Mouse (Mus musculus) embryonic facial prominence, embryonic 13.5 days (tissue): ENCODE measurements around the gene Gata5. TPM values are rescaled to one million over a fixed set of nuclear protein-coding genes. Genes with fewer than 3 reads are reported as not detected.
A peak's percentile ranks its signal among the peaks of the same experiment; 100 is the strongest.

Experiments
- ATAC-seq: fragments of 200-750 bp; cut with Nextera tagmentation; 2 replicates; pipeline ENCODE4 v1.8.0; 2017; ENCODE audit warnings: low read depth; ENCODE audit not compliant: insufficient number of reproducible peaks, insufficient read depth, low FRiP score, low TSS enrichment
- H3K27ac ChIP-seq: fragments of 300-500 bp; sonication (generic); 2 replicates; pipeline ENCODE4 v1.5.1; 2015; ENCODE audit warnings: moderate library complexity, mild to moderate bottlenecking, inconsistent platforms
- H3K27me3 ChIP-seq: fragments of 300-500 bp; sonication (generic); 2 replicates; pipeline ENCODE4 v1.6.1; 2015; ENCODE audit warnings: mild to moderate bottlenecking, inconsistent platforms
- H3K36me3 ChIP-seq: fragments of 300-500 bp; sonication (generic); 2 replicates; pipeline ENCODE4 v1.6.1; 2015; ENCODE audit warnings: mild to moderate bottlenecking, inconsistent platforms
- H3K4me1 ChIP-seq: fragments of 300-500 bp; sonication (generic); 2 replicates; pipeline ENCODE4 v1.6.1; 2015; ENCODE audit warnings: inconsistent platforms
- H3K4me2 ChIP-seq: fragments of 300-500 bp; sonication (generic); 2 replicates; pipeline ENCODE4 v1.6.1; 2015; ENCODE audit warnings: moderate library complexity, mild to moderate bottlenecking, inconsistent platforms
- H3K4me3 ChIP-seq: fragments of 300-500 bp; sonication (generic); 2 replicates; pipeline ENCODE4 v1.5.1; 2015; ENCODE audit warnings: mild to moderate bottlenecking, inconsistent platforms
- H3K9ac ChIP-seq: fragments of 300-500 bp; sonication (generic); 2 replicates; pipeline ENCODE4 v1.6.1; 2015; ENCODE audit warnings: mild to moderate bottlenecking, inconsistent platforms
- H3K9me3 ChIP-seq: fragments of 300-500 bp; sonication (generic); 2 replicates; pipeline ENCODE4 v1.6.1; 2016; ENCODE audit warnings: inconsistent platforms
- WGBS: fragments of 180-500 bp; shearing (Covaris S2); methylation state at CpG from one replicate; pipeline ENCODE4 v1.1.7; 2015; ENCODE audit warnings: mixed read lengths; 5-methylcytosine and 5-hydroxymethylcytosine counted together
- polyA plus RNA-seq: library from polyadenylated mRNA; unstranded; fragments of >200 nt; fragmentation: Nextera tagmentation; extraction: Ambion mirVana; gene quantifications from 2 replicates; pipeline ENCODE4 v1.2.1, GENCODE M21; 2015

The Gata5 gene
- polyA plus RNA-seq, 1 experiment from 2014 or later: not detected

DNA sequence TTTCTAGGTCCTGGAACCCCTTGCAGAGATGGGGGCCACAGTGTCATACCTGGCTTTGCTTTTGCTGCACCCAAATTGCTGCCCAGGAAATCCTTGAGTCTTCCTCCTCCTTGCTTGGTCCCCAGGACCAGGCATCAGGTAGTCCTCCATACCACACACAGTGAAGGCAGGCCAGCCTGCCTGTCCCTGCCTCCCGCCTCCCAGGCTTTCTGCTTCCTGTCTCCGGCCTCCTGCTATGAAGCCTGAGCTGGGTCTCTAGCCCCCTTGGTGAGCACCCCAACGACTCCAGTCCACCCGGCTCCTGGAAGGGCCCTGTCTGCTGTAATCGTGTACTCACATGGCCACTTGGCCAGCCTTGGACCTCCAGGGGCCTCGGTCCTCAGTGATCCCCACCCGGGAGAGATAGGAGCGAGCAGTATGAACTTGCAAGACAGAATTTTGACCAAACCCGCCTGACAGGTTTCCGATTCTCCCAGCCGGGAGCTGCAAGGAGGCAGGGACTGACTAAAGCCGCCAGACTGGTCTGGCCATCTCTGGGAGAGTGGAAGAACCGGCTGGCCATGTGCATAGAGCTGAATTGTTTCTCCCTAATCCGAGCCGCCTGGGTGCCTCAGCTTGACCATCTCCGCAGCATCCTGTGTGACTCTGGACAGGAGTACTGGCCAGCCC, 44.9 kb downstream of the Gata5 start, which contains the start of gene Rbbp8nl:
Gene Rbbp8nl (minus strand): TSS at position 440 of the 669 bp plus-strand sequence.
- WGBS: 20% methylated on average over 16 of the region's 16 CpGs
- Histone ChIP-seq H3K36me3 (no peaks in the 10 kb centered on the region), H3K27me3 (no peaks in the 10 kb centered on the region), H3K4me2 (peak within 1 kb of the TSS; percentile 46), H3K9ac (peak within 1 kb of the TSS; percentile 52), H3K4me1 (peaks cover 13% of the 10 kb centered on the region; the same call in 1 of the 2 replicates), H3K4me3 (peak within 1 kb of the TSS; percentile 25), H3K9me3 (no peaks in the 10 kb centered on the region), H3K27ac (peak within 1 kb of the TSS; percentile 74)
- ATAC-seq: peak; percentile 34; the same call in 1 of the 2 replicates

DNA sequence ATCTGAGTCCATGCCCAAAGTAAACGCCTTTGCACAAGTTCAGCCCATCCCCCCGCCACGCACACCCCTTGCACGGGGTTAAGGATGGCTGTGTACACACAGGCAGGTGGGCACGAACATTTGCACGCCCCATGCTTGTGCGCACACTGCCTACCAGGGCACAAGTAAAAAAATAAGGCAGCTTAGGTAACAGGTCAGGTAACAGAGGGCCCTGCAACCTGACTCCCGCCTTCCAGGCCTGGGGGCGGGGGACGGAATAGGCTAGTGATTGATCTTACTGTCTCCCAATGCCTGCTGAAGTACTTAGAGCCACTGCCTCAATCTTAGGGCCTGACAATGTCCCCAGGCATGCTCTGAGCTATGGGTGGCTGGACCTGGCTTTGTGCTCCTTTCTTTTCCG, 45.5 kb downstream of the Gata5 start:
- Histone ChIP-seq H3K4me1 (peaks cover 13% of the 10 kb centered on the region; the same call in 1 of the 2 replicates), H3K4me3 (peak overlapping the region; percentile 25; the same call in 1 of the 2 replicates), H3K27me3 (no peaks in the 10 kb centered on the region), H3K27ac (peak overlapping the region; percentile 74), H3K36me3 (no peaks in the 10 kb centered on the region), H3K9me3 (no peaks in the 10 kb centered on the region), H3K9ac (no peak overlapping the region), H3K4me2 (peak overlapping the region; percentile 46)
- WGBS: 34% methylated on average over 11 of the region's 11 CpGs
- ATAC-seq: no peak

DNA sequence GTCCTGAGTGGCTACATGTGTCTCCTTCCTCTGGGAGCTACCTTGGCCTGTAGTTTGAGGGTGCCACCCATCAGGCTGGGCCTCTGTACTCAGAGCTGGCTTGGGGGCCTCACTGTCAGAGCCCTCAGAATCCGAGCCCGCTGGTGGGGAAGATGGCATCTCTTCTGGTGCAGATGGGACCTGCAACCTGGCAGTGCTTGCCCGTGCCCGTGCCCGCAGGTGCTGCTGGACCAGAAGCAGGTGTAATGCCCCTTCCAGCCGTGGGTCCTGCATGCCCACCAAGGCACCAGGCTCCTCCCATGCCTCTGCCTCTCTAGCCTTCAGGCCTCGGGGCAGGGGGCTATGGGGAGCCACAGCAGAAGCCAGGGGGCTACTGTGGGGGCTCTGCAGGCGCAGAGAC, 55.2 kb downstream of the Gata5 start:
- Histone ChIP-seq H3K4me1 (peaks cover 15% of the 10 kb centered on the region), H3K27me3 (no peaks in the 10 kb centered on the region; the same call in 1 of the 2 replicates), H3K9ac (no peak overlapping the region), H3K4me2 (no peak overlapping the region), H3K9me3 (no peaks in the 10 kb centered on the region), H3K4me3 (no peak overlapping the region), H3K27ac (no peak overlapping the region), H3K36me3 (no peaks in the 10 kb centered on the region)
- ATAC-seq: no peak
- 87% methylated on average over 8 of the region's 8 CpGs for whole genome bisulfite sequencing

- Histone ChIP-seq H3K27ac (no peak overlapping the region), H3K4me2 (no peak overlapping the region), H3K4me1 (peaks cover 18% of the 10 kb centered on the region), H3K36me3 (no peaks in the 10 kb centered on the region), H3K9me3 (no peaks in the 10 kb centered on the region), H3K9ac (peak overlapping the region; percentile 32; the same call in 1 of the 2 replicates), H3K4me3 (no peak overlapping the region), H3K27me3 (peaks cover 5% of the 10 kb centered on the region; the same call in 1 of the 2 replicates)
- ATAC-seq: no peak
- WGBS: 55% methylated on average over 8 of the region's 8 CpGs
These were observed 56.7 kb downstream of the Gata5 start for GRCm38 (mm10) chr2:180277773-180278320.

GRCm38 (mm10) chr2:180276851-180277259, 57.6 kb downstream of the Gata5 start:
- no peak for ATAC-seq

DNA sequence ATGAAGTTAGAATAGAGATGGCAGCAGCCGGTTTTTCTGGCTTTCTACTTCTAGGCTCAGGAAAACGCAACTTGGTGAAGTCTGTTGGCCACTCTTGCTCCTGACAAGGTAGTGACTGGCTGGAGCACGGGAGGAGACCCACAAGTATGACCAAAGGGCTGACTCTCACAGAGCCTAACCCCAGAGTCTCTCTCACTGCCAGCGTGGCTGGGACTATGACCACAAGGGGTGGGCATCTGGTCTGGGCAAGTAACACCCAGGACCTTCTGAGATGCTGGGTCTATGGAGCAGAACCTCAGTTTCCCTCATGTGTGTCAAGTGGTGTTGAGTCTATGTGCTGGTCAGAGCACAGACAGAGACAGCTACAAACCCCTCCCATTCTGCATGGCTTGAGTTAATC, 58.1 kb downstream of the Gata5 start:
- WGBS: 49% methylated on average over 4 of the region's 4 CpGs
- no peak for ATAC-seq
- Histone ChIP-seq H3K27ac (no peak overlapping the region), H3K9ac (no peak overlapping the region), H3K9me3 (no peaks in the 10 kb centered on the region), H3K4me3 (no peak overlapping the region), H3K4me2 (no peak overlapping the region; the same call in 1 of the 2 replicates), H3K36me3 (no peaks in the 10 kb centered on the region), H3K4me1 (peaks cover 32% of the 10 kb centered on the region), H3K27me3 (peaks cover 5% of the 10 kb centered on the region; the same call in 1 of the 2 replicates)

More at GRCm38 (mm10) chr2:180276851-180277259, 57.6 kb downstream of the Gata5 start:
- 41% methylated on average over 8 of the region's 8 CpGs for WGBS
- H3K36me3 ChIP-seq: no peaks in the 10 kb centered on the region
- no peak overlapping the region for H3K9ac ChIP-seq
- H3K9me3 ChIP-seq: no peaks in the 10 kb centered on the region
- H3K4me3 ChIP-seq: no peak overlapping the region
- H3K4me2 ChIP-seq: no peak overlapping the region
- peaks cover 5% of the 10 kb centered on the region; the same call in 1 of the 2 replicates for H3K27me3 ChIP-seq
- peaks cover 28% of the 10 kb centered on the region for H3K4me1 ChIP-seq
- H3K27ac ChIP-seq: no peak overlapping the region

DNA sequence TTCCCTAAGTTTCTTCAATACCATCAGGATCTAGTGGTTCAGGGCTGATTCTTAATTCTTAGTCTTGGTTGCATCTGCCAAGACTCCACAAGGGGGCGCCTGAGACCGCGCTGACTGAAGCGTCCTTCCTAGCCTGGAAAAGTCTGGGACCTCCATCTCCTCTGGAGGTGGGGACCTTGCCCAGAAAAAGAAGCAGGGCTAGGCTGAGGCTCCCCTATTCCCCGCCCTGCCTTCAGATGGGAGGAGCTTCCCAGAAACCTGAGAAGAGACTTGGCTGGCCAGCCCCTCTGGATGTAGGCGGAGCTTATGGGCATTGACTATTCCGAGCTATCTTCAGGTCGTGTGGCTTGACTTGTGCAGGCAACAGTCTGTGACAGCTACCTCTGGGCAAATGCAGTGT, 58.7 kb downstream of the Gata5 start:
- no peak overlapping the region; the same call in 1 of the 2 replicates for H3K4me2 ChIP-seq
- WGBS: 1% methylated on average over 8 of the region's 8 CpGs
- peaks cover 36% of the 10 kb centered on the region for H3K4me1 ChIP-seq
- no peak overlapping the region for H3K27ac ChIP-seq
- peaks cover 5% of the 10 kb centered on the region; the same call in 1 of the 2 replicates for H3K27me3 ChIP-seq
- H3K36me3 ChIP-seq: no peaks in the 10 kb centered on the region
- no peak overlapping the region; the same call in 1 of the 2 replicates for H3K9ac ChIP-seq
- H3K9me3 ChIP-seq: no peaks in the 10 kb centered on the region
- H3K4me3 ChIP-seq: no peak overlapping the region
- 0 out of 2 replicates have a peak, but pooled peaks have one; percentile 41 for ATAC-seq

Other genes starting within 250 kb of the Gata5 start
- gene Hrh3, start 230.2 kb downstream of the Gata5 start, polyA plus RNA-seq: 0.17 TPM in 1 of 2 replicates, not detected in the other
- gene Osbpl2, start 215.4 kb downstream of the Gata5 start, polyA plus RNA-seq: 35.8 and 41.6 TPM in 2 replicates
- gene Adrm1, start 163.2 kb downstream of the Gata5 start, polyA plus RNA-seq: 168 and 190 TPM in 2 replicates
- 19.0 and 25.2 TPM in 2 replicates for gene Lama5, start 108.8 kb downstream of the Gata5 start, polyA plus RNA-seq
- 653 and 689 TPM in 2 replicates for gene Rps21, start 77.3 kb downstream of the Gata5 start, polyA plus RNA-seq
- gene Cables2, start 61.2 kb downstream of the Gata5 start, polyA plus RNA-seq: 11.6 and 14.6 TPM in 2 replicates
- 1.6 and 1.7 TPM in 2 replicates for gene Rbbp8nl, start 44.8 kb downstream of the Gata5 start, polyA plus RNA-seq
- 1.1 TPM in 2 replicates for gene Slco4a1, start 121.5 kb upstream of the Gata5 start, polyA plus RNA-seq
- 0.36 and 0.45 TPM in 2 replicates for gene Ntsr1, start 165.3 kb upstream of the Gata5 start, polyA plus RNA-seq
- gene Mrgbp, start 246.6 kb upstream of the Gata5 start, polyA plus RNA-seq: 36.8 and 37.5 TPM in 2 replicates